Mouse (Mus musculus) induced T-regulatory cell, adult 2 months (primary cell): ENCODE results near the gene Dido1.

Experiments
- DNase-seq: peaks from one replicate; pipeline ENCODE4 v3.0.0-alpha.2; 2012; ENCODE audit warnings: low read depth

Gene Dido1

GRCm38 (mm10) chr2:180684031-180684430 lies 25.8 kb downstream of the Dido1 start:
- DNase-seq: no peak

- no peak for DNase-seq
These were observed 26.3 kb downstream of the Dido1 start for GRCm38 (mm10) chr2:180683524-180683923.

- no peak for DNase-seq
These were observed 28.6 kb downstream of the Dido1 start for GRCm38 (mm10) chr2:180681225-180681624.

- DNase-seq: peak; percentile 87
These were observed 31.1 kb downstream of the Dido1 start for GRCm38 (mm10) chr2:180678609-180679140.

GRCm38 (mm10) chr2:180676706-180677105 lies 33.1 kb downstream of the Dido1 start:
- no peak for DNase-seq

GRCm38 (mm10) chr2:180662008-180662407 lies 47.8 kb downstream of the Dido1 start:
- DNase-seq: no peak

- no peak for DNase-seq
These were observed 49.3 kb downstream of the Dido1 start for GRCm38 (mm10) chr2:180660521-180660920.

- no peak for DNase-seq
These were observed 50.2 kb downstream of the Dido1 start for GRCm38 (mm10) chr2:180659353-180660150.

- no peak for DNase-seq
These were observed 51.4 kb downstream of the Dido1 start for GRCm38 (mm10) chr2:180658381-180658780.

- DNase-seq: peak; percentile 85
These were observed 52.3 kb downstream of the Dido1 start for GRCm38 (mm10) chr2:180657394-180658013.

- no peak for DNase-seq
These were observed 54.6 kb downstream of the Dido1 start for GRCm38 (mm10) chr2:180655150-180655549.

- no peak for DNase-seq
These were observed 55.1 kb downstream of the Dido1 start for GRCm38 (mm10) chr2:180654666-180655065.

GRCm38 (mm10) chr2:180646841-180647240 lies 63.0 kb downstream of the Dido1 start:
- no peak for DNase-seq

GRCm38 (mm10) chr2:180643626-180644025 lies 66.2 kb downstream of the Dido1 start:
- DNase-seq: no peak

- DNase-seq: no peak
These were observed 67.1 kb downstream of the Dido1 start, which contains the start of gene Tcfl5 for GRCm38 (mm10) chr2:180642555-180643260. Gene Tcfl5 (minus strand): TSS chr2:180642708.

- no peak for DNase-seq
These were observed 67.9 kb downstream of the Dido1 start for GRCm38 (mm10) chr2:180641576-180642554.

GRCm38 (mm10) chr2:180611882-180612281 lies 97.9 kb downstream of the Dido1 start:
- no peak for DNase-seq

- no peak for DNase-seq
These were observed 99.5 kb downstream of the Dido1 start for GRCm38 (mm10) chr2:180610283-180610682.
